Mouse (Mus musculus) kidney, adult 8-10 months (tissue): ENCODE measurements at regions not wholly inside any gene's neighbourhood (a gene's known extent, or its start where the extent isn't known, plus 50 kb on each side); places are given as distances from the start of the nearest gene placed in this dataset.

ENCODE experiments used
- DNase-seq, 2 experiments: peaks; one replicate each; pipeline ENCODE4 v3.0.0; 2022

DNA sequence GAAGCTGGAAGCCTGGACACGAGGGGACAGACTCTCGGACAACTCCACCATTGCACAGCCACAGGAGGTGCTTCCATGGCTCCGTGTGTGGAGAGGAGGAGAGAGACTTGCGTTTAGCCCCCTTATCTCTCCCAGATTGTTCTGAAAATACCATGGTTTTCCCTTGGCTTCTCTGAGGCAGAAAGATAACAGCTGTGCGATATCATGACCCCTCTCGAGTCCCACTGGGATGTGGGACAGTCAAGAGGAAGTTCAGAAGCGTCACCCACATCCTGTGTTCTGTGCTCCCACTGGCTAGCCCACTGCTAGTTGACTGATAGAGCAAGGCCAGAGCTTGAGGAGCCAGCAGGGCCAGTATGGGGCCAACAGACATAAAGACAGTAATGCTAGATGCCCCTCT, 84.1 kb upstream of the Mrps22 start:
- peak in 1 of 2 experiments; percentile 22 for DNase-seq

DNA sequence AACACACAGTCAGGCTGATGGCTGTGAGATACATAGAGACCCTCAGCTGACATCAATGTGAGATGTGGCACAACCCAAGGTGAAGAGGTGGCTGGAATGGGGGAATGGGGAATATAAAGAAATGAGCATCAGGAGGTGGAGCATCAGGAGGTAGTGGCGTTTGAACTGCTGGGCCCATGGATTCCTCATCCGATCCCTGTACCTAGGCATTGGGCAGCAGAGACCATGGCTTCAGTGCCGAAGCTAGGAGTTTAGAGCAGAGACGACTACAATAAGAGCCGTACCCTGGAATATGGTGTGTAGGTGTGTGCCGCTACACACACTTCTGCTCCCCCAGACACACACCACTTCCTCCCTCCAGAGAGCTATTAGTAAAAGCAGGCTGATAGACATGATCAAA, 82.9 kb upstream of the Mrps22 start:
- DNase-seq = no peak

DNA sequence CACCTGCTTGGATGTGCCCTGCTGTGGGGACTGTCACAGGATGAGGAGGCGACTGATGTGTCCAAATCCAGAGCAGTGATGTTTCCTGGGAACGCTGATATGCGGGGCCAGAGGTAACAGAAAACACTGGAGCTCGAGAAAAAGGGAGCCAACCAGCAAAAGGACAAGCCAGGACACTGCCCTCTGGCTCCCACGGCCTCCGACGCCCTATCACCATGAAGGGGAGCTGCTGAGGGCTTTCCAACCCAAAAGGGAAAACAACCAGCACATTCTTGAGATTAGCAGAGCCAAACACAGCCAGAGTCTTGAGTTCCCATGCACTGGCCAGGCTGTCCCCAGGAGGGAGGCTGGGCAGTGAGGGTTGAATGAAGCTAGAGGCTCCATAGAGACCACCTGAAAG, 74.2 kb upstream of the Mrps22 start:
- DNase-seq = no peak

DNA sequence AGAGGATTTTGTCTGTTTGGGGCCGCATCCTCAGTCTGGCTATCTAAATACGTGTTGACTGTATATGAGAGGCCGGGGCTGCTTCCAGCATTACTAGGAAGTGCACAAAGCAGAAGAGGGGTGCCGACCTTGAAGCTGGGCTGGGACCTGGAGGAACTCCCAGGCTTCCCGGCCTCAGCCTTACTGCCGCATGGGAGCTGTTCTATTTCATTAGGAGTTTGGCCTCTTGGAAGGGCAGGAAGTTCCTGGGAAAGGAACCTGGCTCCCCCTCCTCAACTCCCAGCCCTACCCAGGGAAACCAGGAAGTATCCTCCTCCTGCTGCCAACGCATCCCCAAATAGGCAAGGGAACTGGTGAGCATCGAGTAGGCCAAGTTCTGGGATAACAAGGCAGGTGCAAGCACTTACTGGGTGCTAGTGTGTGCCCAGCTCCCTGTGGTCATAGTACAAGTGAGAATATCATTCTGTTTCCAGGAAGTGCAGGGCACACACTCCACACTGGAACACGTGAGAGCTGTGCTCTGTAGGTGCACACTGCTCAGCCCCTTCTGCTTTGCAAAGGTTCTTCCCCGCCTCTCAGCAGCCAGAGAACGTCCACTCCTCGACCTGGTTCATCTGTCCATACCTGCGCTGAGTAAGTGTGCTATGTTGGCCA, 72.1 kb upstream of the Mrps22 start:
- DNase-seq = no peak

DNA sequence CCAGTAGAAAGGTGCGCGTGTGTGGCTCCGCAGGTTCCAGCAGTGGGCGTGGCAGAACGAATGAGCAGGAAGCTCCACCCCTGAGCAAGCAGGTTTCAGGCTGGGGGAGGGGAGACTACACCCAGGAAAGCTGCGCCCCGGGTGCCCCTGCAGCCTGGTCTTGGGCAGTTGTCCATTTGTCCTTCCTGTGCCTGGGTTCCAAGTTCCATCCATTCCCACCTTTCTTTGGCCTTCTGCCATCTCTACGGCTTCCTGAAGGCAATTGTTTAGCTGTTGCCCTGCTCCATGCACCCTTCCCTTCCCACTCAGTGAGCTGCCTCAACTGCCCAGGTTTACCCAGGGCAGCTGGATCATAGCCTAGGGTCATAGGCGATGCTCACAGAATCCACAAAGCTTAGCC, 70.9 kb upstream of the Mrps22 start:
- DNase-seq = no peak

DNA sequence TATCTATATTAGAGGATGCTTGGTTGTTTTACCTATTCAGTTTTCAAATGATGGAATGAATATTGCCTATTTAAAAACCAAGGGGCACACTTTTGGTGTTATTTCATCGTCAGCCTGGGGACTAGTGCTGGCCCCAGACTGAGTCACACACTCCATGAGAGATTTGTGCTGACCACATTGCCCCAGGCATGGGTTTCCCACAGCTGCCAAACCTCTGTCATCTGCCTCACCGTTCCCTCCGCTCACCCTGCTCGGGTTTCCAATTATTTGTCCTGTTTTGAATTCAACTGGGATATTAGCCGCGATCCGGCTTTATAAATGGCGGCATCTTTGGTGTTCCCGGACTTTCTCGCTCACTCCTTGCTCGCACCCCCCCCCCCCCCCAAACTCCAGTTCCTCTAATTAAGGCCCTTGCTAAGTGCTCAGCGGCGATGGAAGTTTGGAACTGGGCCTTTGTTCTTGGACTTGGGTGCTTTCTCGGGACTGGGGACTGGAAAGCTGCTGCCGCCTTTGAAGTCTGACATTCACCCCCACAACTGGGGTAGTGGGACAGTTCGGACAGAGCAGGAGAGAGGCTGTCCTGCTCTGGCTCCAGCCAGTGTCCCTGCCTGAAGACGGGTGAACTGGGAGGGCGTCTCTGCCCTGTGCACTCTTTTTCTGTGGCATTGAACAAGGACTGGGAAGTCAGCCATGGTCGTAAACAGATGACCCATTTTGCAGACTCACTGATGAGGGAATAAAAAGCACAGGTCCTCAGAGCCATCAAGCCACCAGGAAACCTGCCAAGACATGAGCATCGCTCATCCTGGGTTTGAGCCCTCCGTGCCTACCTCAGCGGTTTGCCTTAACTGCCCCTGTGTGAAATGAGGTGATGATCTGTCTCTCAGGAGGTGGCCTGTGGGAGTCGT, 67.2 kb upstream of the Mrps22 start:
- no peak for DNase-seq

DNA sequence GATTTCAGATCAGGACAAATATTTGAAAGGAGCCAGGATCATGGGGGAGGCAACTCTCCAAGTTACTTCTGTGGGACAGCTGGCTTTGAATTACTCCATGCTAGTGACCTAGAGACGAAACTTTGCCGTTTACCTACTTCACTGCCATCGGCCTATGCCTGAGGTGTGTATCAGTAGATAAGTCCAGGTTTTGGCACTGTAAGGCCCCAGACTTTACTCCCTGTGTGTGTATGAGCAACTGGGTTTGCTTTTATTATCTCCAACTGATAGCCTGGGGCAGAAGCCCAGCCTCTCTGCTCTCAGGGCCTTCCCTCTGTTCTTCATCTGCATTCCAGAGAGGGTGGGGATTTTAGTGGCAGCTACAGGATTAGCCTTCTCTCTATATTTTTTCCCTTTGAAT, 65.6 kb upstream of the Mrps22 start:
- DNase-seq = no peak

DNA sequence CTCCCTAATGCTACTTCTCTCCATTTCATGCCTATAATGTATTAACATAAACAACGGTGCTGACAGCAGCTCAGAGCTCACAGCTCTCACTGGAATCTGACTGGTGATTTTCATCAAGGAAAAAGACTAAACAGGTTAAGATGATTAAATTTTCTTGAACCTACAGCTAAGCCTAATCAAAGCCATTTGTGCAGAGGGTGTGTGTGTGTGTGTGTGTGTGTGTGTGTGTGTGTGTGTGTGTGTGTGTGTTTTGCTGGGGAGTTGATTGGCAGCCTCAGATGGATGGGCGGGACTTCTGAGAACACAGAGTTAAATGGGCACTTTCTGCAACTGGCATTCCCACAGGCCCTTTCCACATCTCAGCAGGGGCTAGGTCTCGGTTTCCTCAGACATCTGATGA, 61.6 kb upstream of the Mrps22 start:
- no peak for DNase-seq

DNA sequence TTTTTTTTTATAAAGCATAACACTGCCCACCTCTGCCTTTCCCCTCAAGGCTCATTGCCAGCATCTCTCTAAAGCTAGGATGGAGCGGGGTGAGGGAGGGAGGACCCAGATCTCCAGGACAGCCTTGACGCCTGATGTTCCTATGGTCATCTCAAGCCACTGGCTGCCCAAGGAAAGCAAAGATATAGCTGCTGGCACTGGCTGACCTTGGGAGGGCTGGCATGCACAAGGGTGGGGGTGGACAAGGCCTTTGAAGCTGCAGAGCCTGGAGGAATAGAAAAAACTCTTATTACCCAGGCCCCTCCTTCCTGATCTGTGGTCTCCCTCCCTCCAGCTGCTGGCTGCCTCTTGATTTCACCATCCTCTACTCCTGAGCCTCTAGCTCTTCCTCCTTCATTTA, 50.2 kb upstream of the Mrps22 start:
- DNase-seq = no peak
